Mouse (Mus musculus) stomach, embryonic 15.5 days (tissue): ENCODE results near the gene Pik3r4. TPM values are rescaled to one million over a fixed set of nuclear protein-coding genes. Genes with fewer than 3 reads are reported as not detected.

Experiments
- ATAC-seq: fragments of 200-750 bp; cut with Nextera tagmentation; 2 replicates; pipeline ENCODE4 v1.8.0; 2017; ENCODE audit warnings: low read depth, moderate number of reproducible peaks, moderate TSS enrichment; ENCODE audit not compliant: insufficient read depth, low FRiP score
- H3K27ac ChIP-seq: fragments of 300-500 bp; sonication (generic); 2 replicates; pipeline ENCODE4 v1.5.1; 2015; ENCODE audit warnings: mild to moderate bottlenecking, inconsistent platforms
- H3K27me3 ChIP-seq: fragments of 300-500 bp; sonication (generic); replicated peaks from 2 replicates; pipeline ENCODE4 v1.6.1; 2015; ENCODE audit warnings: inconsistent platforms
- H3K36me3 ChIP-seq: fragments of 300-500 bp; sonication (generic); 2 replicates; pipeline ENCODE4 v1.6.1; 2015; ENCODE audit warnings: inconsistent platforms
- H3K4me1 ChIP-seq: fragments of 300-500 bp; sonication (generic); 2 replicates; pipeline ENCODE4 v1.6.1; 2015; ENCODE audit warnings: inconsistent platforms
- H3K4me2 ChIP-seq: fragments of 300-500 bp; sonication (generic); 2 replicates; pipeline ENCODE4 v1.6.1; 2015; ENCODE audit warnings: mild to moderate bottlenecking, inconsistent platforms
- H3K4me3 ChIP-seq: fragments of 300-500 bp; sonication (generic); replicated peaks from 2 replicates; pipeline ENCODE4 v1.5.1; 2015; ENCODE audit warnings: inconsistent platforms
- H3K9ac ChIP-seq: fragments of 300-500 bp; sonication (generic); 2 replicates; pipeline ENCODE4 v1.6.1; 2015; ENCODE audit warnings: inconsistent platforms
- H3K9me3 ChIP-seq: fragments of 300-500 bp; sonication (generic); 2 replicates; pipeline ENCODE4 v1.6.1; 2016; ENCODE audit warnings: inconsistent platforms
- WGBS: fragments of 180-500 bp; shearing (Covaris S2); methylation state at CpG from one replicate; pipeline ENCODE4 v1.1.7; 2015; 5-methylcytosine and 5-hydroxymethylcytosine counted together
- polyA plus RNA-seq: library from polyadenylated mRNA; unstranded; fragments of >200 nt; fragmentation: Nextera tagmentation; extraction: Ambion mirVana; gene quantifications from 2 replicates; pipeline ENCODE4 v1.2.1, GENCODE M21; 2015

Pik3r4 gene
- polyA plus RNA-seq, 1 experiment from 2014 or later = 17.2 TPM

DNA sequence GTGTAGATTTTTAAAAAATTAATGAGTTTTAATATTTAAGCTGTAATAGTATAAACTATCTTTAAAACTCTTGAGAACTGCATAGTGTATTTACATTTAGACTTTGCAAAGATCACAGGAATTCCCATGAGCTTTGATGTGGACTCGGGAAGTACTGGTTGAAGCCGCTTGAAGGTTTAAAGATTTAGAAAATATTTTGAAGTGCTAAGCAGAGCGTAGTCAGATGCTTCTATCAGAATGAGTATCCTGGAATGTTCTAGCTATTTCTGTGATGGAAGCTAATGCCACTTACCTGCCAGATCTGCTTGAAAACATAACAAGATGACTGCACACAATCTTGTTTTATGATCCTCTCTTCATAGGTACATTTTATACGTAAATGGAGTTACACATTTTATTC lies 28.1 kb downstream of the Pik3r4 start:
- Histone ChIP-seq H3K27ac (no peak overlapping the region), H3K4me2 (no peak overlapping the region), H3K36me3 (peaks cover 25% of the 10 kb centered on the region), H3K9me3 (no peaks in the 10 kb centered on the region), H3K27me3 (no peaks in the 10 kb centered on the region), H3K4me1 (no peaks in the 10 kb centered on the region), H3K4me3 (no peak overlapping the region), H3K9ac (no peak overlapping the region)
- 70% methylated on average over 4 of the region's 4 CpGs for WGBS
- no peak for ATAC-seq

DNA sequence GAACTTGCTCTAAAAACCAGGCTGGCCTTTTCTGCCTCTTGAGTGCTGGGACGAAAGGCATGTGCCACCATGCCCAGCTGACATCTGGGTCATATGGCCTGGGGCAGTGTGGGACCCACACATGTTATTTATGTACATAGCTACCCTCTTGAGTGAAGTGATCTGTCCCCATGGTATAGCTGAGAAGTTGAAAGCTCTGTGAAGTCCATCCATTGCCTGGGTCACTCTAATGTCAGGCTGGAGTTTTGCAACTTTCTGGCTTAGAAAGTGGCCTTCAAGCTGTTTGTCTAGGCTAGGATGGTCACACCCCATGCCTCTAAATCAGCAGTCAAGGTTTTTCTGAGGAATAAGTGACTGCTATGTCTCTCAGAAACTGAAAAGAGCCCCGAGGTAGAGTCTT lies 29.3 kb downstream of the Pik3r4 start:
- ATAC-seq = no peak
- H3K36me3 ChIP-seq = peaks cover 29% of the 10 kb centered on the region

DNA sequence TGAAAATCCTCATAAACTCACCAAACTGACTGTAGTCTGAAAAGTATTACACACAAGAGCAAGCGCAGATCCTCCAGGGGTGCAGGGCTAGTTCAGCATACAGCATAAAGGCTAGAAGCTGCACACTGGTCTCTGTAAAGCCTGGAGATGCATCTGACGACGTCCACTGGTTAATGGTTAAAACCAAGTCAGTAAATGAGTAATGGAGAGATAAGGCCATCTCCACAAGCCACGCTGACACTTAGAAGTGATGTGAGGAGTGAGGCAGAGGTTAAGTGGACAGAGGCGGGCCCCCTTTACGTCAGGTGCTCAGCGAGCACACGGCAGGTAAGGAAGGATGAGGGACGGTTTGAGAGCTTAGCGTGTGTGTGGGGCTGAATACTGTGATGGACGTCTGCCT lies 33.2 kb downstream of the Pik3r4 start:
- Histone ChIP-seq H3K4me2 (no peak overlapping the region), H3K4me1 (no peaks in the 10 kb centered on the region), H3K27me3 (no peaks in the 10 kb centered on the region), H3K9ac (no peak overlapping the region), H3K36me3 (peaks cover 31% of the 10 kb centered on the region), H3K27ac (no peak overlapping the region), H3K9me3 (no peaks in the 10 kb centered on the region), H3K4me3 (no peak overlapping the region)
- ATAC-seq = no peak
- WGBS = 60% methylated on average over 11 of the region's 11 CpGs

More for the DNA sequence above, 29.3 kb downstream of the Pik3r4 start:
- Histone ChIP-seq H3K9me3 (no peaks in the 10 kb centered on the region), H3K4me1 (no peaks in the 10 kb centered on the region), H3K27ac (no peak overlapping the region), H3K9ac (no peak overlapping the region), H3K27me3 (no peaks in the 10 kb centered on the region), H3K4me3 (no peak overlapping the region), H3K4me2 (no peak overlapping the region)
- 80% methylated on average over 2 of the region's 2 CpGs for WGBS

DNA sequence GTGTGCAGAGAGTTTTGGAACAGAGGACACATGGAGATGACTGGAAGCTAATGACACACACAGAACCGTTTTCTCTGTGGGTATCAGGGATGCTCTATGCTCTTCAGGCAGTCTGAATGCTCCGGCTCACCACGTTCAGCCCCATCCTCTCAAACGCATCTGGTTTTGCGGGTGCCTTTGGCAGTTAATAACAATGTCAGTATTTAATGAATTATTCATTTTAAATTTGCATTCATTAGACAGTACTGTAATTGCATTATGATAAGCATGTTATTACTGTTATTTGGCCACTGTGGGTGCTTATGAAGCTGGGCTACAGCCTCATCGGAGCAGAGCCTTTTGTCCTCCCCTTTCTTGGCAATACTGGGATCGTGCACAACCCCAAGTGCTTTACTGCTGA lies 38.6 kb downstream of the Pik3r4 start:
- Histone ChIP-seq H3K36me3 (peaks cover 30% of the 10 kb centered on the region), H3K27ac (no peak overlapping the region), H3K9ac (no peak overlapping the region), H3K4me2 (no peak overlapping the region), H3K9me3 (no peaks in the 10 kb centered on the region), H3K4me3 (no peak overlapping the region), H3K27me3 (no peaks in the 10 kb centered on the region), H3K4me1 (no peaks in the 10 kb centered on the region)
- WGBS = 90% methylated on average over 7 of the region's 7 CpGs
- ATAC-seq = no peak

DNA sequence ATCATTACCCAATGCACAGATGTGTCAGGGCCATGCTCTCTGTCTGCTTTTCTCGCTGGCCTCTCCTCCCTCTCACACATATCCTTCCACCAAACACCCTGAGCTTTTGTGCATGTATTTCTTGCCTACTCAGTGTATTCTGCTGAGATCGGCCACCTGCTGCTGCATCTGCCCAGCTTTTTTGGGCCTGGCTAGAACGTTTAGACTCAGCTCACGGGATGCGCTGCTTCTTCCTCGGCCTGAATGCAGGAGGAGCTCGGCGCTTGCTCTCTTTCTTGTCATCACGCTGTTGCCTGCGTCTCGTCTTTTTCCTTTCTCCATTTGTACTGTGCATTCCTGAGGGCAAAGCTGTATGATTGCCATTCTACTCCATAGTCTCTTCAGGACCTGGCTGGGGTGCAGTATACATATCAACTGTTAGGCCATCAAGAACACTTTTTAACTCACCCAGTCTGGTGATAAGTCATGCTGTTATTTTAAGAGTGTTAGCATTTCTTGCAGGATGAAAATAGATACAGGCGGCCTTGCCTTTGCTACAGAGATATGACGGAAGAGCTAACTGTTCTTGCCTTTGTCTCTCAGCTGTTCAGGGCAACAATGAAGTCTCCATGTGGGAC lies 41.9 kb downstream of the Pik3r4 start:
- H3K36me3 ChIP-seq = peaks cover 28% of the 10 kb centered on the region
- no peaks in the 10 kb centered on the region for H3K9me3 ChIP-seq
- no peak overlapping the region for H3K4me2 ChIP-seq
- no peaks in the 10 kb centered on the region; the same call in 1 of the 2 replicates for H3K4me1 ChIP-seq
- H3K9ac ChIP-seq = no peak overlapping the region
- ATAC-seq = no peak
- H3K27me3 ChIP-seq = no peaks in the 10 kb centered on the region
- no peak overlapping the region for H3K4me3 ChIP-seq
- WGBS = 85% methylated on average over 13 of the region's 13 CpGs
- H3K27ac ChIP-seq = no peak overlapping the region

DNA sequence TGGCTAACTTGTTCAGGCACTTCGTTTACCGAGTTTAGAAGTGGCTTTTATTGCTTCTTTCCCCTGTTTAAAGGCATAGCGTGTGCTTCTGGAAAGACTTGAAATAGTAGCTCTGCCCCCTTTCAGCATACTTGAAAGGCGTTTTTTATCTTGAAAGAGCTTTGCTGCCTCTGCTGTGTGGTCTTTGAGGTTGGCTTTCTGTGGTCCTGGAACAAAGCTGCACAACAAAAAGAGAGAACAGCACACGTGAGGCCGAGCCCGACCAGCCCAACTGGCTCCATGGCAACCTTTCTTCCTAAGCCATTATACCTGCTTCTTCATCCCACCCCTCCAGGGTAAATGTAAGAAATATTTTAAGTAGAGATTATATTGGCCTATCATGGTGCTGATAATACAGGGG lies 46.7 kb downstream of the Pik3r4 start:
- Histone ChIP-seq H3K4me1 (no peaks in the 10 kb centered on the region; the same call in 1 of the 2 replicates), H3K36me3 (peaks cover 19% of the 10 kb centered on the region; the same call in 1 of the 2 replicates), H3K4me2 (no peak overlapping the region), H3K4me3 (no peak overlapping the region), H3K27ac (no peak overlapping the region), H3K27me3 (no peaks in the 10 kb centered on the region), H3K9ac (no peak overlapping the region), H3K9me3 (no peaks in the 10 kb centered on the region)
- WGBS = 71% methylated on average over 7 of the region's 7 CpGs
- no peak for ATAC-seq

DNA sequence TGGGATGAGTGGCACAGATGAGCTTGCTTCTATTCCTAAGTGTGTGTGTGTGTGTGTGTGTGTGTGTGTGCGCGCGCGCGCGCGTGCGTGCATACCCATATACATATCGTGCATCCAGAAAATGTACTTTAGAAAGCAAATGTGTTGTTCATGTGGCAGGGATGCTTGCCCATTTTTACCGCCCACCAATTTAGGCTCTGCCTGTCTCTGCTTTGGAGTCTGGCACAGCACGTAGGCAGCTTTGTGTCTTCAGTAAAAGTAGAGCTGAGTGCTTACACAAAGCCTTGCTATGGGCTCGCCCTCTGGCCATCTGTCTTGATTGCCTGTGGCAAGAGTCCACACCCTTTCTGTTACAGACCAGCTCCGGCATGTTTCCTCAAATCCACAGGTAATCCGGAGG lies 49.7 kb downstream of the Pik3r4 start:
- H3K9me3 ChIP-seq = no peaks in the 10 kb centered on the region
- 84% methylated on average over 14 of the region's 14 CpGs for WGBS

DNA sequence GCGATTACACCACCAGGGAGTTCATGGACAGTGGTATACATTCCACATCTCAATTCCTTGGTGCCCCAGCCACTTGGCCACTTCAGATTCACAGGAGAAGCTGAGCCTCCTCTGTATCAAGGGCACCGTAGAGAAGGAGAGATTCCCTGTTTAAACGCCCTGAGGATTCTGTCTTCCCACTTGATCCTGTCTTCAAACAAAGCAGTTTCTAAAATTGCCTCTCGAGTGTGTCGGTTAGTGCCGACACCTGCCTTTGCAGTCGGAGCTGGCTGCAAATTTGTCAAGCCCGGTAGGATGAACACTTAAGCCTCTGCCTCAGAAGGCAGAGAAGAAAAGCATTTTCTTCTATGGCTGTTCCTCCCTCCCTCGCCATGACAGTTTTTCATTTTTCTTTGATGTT lies 50.3 kb downstream of the Pik3r4 start:
- ATAC-seq = no peak
- Histone ChIP-seq H3K4me2 (no peak overlapping the region), H3K36me3 (no peaks in the 10 kb centered on the region), H3K4me1 (peaks cover 6% of the 10 kb centered on the region; the same call in 1 of the 2 replicates), H3K27me3 (no peaks in the 10 kb centered on the region), H3K9me3 (no peaks in the 10 kb centered on the region), H3K27ac (no peak overlapping the region), H3K4me3 (no peak overlapping the region), H3K9ac (no peak overlapping the region)
- WGBS = 81% methylated on average over 9 of the region's 9 CpGs

More for the DNA sequence above, 49.7 kb downstream of the Pik3r4 start:
- Histone ChIP-seq H3K36me3 (0 out of 2 replicates have a peak, but pooled peaks cover under 1% of the 10 kb centered on the region), H3K27ac (no peak overlapping the region), H3K27me3 (no peaks in the 10 kb centered on the region), H3K4me1 (peaks cover under 1% of the 10 kb centered on the region; the same call in 1 of the 2 replicates), H3K9ac (no peak overlapping the region), H3K4me3 (no peak overlapping the region), H3K4me2 (no peak overlapping the region)
- no peak for ATAC-seq

DNA sequence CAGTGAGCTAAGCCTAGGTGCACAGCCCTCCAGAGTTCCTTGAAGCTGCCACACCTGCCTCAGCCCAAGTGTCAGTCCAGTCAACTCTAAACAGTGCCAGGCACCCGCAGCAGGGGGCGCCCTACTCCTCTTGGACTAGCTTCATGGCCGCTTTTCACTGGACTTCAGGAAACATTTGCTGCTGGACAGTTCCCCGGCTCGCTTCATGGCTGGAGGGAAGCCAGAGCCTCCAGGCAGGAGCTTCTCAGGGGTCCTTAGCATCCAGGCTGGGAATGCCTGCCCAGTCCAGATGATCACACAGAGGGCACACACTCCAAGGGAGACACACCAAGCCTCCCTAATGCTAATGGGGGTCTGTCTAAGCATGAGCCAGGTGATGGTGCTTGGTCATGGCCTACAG lies 51.1 kb downstream of the Pik3r4 start:
- 7% methylated on average over 5 of the region's 5 CpGs for WGBS
- no peak overlapping the region for H3K27ac ChIP-seq
- H3K4me2 ChIP-seq = no peak overlapping the region
- no peak overlapping the region for H3K4me3 ChIP-seq
- H3K4me1 ChIP-seq = peaks cover 12% of the 10 kb centered on the region; the same call in 1 of the 2 replicates
- H3K9me3 ChIP-seq = no peaks in the 10 kb centered on the region
- ATAC-seq = peak; percentile 48; the same call in 1 of the 2 replicates
- H3K36me3 ChIP-seq = no peaks in the 10 kb centered on the region
- no peaks in the 10 kb centered on the region for H3K27me3 ChIP-seq
- H3K9ac ChIP-seq = no peak overlapping the region

DNA sequence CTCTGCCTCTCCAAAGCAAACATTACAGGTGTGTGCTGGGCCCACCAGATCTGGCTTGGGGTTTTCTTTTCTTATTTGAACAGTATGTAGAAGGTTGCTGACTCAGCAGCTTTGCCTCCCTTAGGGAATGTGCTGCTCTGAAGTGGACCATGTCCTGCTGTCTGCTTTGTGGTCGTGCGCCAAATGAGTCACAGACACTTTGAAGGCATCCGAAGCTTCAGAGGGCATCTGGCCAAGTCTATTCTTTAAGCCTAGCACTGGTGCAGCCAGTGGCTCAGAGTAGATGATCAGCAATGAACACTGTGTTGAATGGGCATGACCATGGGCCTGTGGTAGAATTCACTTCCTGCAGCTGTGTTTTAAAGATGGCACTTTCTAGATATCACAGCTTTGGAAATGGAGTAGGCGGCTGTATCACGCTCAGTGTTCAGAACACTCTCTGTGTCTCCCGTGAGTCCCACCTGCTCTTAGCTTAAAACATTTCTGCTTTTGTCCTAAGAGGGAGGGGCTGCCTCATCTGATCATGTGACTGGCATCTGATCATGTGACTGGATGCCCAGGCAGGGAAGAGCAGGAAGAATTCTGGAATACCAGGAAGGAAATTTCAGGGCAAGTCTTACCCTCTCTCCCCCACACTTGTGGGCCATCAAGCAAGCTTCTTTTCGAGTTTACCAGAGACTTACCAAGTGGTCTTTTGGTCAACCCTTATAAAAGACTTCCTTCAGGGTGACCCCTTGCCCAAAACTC lies 54.2 kb downstream of the Pik3r4 start:
- no peak overlapping the region for H3K4me2 ChIP-seq
- no peak overlapping the region for H3K9ac ChIP-seq
- WGBS = 80% methylated on average over 7 of the region's 7 CpGs
- no peak overlapping the region for H3K27ac ChIP-seq
- peaks cover 12% of the 10 kb centered on the region; the same call in 1 of the 2 replicates for H3K4me1 ChIP-seq
- H3K36me3 ChIP-seq = no peaks in the 10 kb centered on the region
- H3K4me3 ChIP-seq = no peak overlapping the region
- no peaks in the 10 kb centered on the region for H3K27me3 ChIP-seq
- H3K9me3 ChIP-seq = no peaks in the 10 kb centered on the region
- no peak for ATAC-seq

DNA sequence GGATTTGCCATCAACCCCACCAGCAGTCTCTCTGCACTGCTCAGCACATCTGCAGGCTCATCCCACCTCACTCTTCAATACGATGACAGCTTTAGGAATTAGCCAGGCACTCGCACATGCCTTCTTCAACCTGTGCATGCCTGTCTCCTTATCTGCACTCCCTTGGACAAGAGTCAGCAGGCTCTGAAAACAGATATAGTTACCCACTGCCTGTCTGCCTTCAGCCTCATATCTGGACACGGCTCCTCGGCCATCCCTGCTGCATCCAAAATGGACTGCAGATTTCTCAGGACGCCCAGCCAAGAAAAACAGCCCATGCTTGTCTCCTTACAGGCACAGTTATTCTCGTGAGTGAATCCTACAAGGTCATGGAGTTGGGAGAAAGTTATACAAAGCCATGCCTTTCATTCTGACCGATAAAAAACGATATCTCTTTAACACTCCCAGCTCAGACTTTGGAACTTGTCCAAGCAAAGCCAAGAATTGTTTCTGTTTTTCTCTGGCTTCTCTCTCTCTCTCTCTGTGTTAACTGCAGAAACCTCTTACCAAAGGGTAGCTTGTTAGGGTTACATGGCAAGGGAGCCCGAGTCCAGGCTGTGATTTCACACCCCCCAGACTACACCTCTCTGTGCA lies 55.1 kb downstream of the Pik3r4 start:
- Histone ChIP-seq H3K4me1 (peaks cover 12% of the 10 kb centered on the region; the same call in 1 of the 2 replicates), H3K9ac (no peak overlapping the region), H3K4me2 (no peak overlapping the region), H3K4me3 (no peak overlapping the region), H3K27me3 (no peaks in the 10 kb centered on the region), H3K9me3 (no peaks in the 10 kb centered on the region), H3K36me3 (no peaks in the 10 kb centered on the region), H3K27ac (peak overlapping the region; percentile 10; the same call in 1 of the 2 replicates)
- 25% methylated on average over 9 of the region's 9 CpGs for WGBS
- peak; percentile 28; the same call in 1 of the 2 replicates for ATAC-seq

DNA sequence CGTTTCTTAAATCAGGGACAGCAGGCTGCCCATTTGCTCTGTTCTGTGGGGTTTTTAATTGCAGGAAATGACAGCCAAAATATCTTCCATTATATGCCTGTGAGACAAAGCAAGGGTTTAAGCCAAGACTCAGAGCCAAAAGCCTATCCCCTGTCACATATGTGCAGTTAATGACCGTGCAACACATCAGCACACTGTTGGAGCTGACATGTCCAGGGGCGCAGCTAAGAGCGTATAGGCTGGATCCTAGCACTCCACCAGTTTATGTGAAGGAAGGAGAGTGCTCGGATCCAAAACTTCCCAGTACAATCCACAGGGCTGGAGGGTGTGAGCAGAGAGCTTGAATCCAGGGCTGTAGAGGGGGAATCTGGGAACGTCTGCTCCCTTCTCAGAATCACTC lies 57.9 kb downstream of the Pik3r4 start:
- H3K4me3 ChIP-seq = no peak overlapping the region
- ATAC-seq = no peak
- H3K4me1 ChIP-seq = peaks cover 12% of the 10 kb centered on the region; the same call in 1 of the 2 replicates
- H3K4me2 ChIP-seq = no peak overlapping the region
- H3K27me3 ChIP-seq = no peaks in the 10 kb centered on the region
- H3K27ac ChIP-seq = no peak overlapping the region
- H3K9ac ChIP-seq = no peak overlapping the region
- H3K9me3 ChIP-seq = no peaks in the 10 kb centered on the region
- WGBS = 73% methylated on average over 6 of the region's 6 CpGs
- no peaks in the 10 kb centered on the region for H3K36me3 ChIP-seq
